In genomic region chr5:143147481-143147880, GRCm38 (mm10) we compare ENCODE assay signal across 22 mouse cellular contexts. TPM values are rescaled to one million over a fixed set of nuclear protein-coding genes. Genes with fewer than 3 reads are reported as not detected.
"Had no signal": no experiment of that assay in that cellular context is flagged by ENCODE, and none has a peak within 500 bp of the region (broad histone marks: within the 10 kb centered on the region; RNA-seq: fewer than 3 reads in every experiment).

Gene Olfr718-ps1 (minus strand): TSS chr5:143147581.

- H3K36me3 ChIP-seq: neural tube, embryonic 13.5 days; neural tube, embryonic 15.5 days; stomach, embryonic 15.5 days had no signal

- DNase-seq: retina, postnatal 1 day; right cerebral cortex, adult 18-20 months; right cerebral cortex, postnatal 14 days; right cerebral cortex, postnatal 25 days; right cerebral cortex, postnatal 4 days; spleen, adult 18-20 months; thymus, adult 18-20 months; thymus, adult 2 months; thymus, postnatal 14 days; thymus, postnatal 25 days; thymus, postnatal 36 days; thymus, postnatal 4 days had no signal

- H3K27ac ChIP-seq: neural tube, embryonic 13.5 days; neural tube, embryonic 15.5 days; stomach, embryonic 15.5 days; stomach, postnatal 0 days had no signal

- H3K4me1 ChIP-seq: neural tube, embryonic 13.5 days; neural tube, embryonic 15.5 days; stomach, embryonic 15.5 days had no signal

- H3K4me2 ChIP-seq: neural tube, embryonic 13.5 days; neural tube, embryonic 15.5 days; stomach, embryonic 15.5 days had no signal

- H3K9me3 ChIP-seq: neural tube, embryonic 15.5 days; stomach, embryonic 15.5 days had no signal

- H3K27me3 ChIP-seq: neural tube, embryonic 13.5 days; neural tube, embryonic 15.5 days; stomach, embryonic 15.5 days had no signal

- H3K4me3 ChIP-seq: neural tube, embryonic 13.5 days; neural tube, embryonic 15.5 days; stomach, embryonic 15.5 days had no signal

- H3K9ac ChIP-seq: neural tube, embryonic 13.5 days; neural tube, embryonic 15.5 days; stomach, embryonic 15.5 days had no signal

RNA-seq across cellular contexts. Expression of gene Olfr718-ps1, which starts in this region (rescaled TPM):
- total RNA-seq: neutrophil, adult 5-6 weeks had no signal
- polyA plus RNA-seq: neural tube, embryonic 15.5 days; small intestine, adult 2 months; spleen, adult 2 months; stomach, embryonic 15.5 days; stomach, embryonic 16.5 days; stomach, postnatal 0 days; testis, adult 2 months; thymus, adult 2 months; urinary bladder, adult 2 months had no signal
